Mouse (Mus musculus) liver, adult 2 months (tissue): ENCODE data around the gene Trpm8. TPM values are rescaled to one million over a fixed set of nuclear protein-coding genes. Genes with fewer than 3 reads are reported as not detected.
A peak's percentile ranks its signal among the peaks of the same experiment; 100 is the strongest.

ENCODE experiments used
- DNase-seq: peaks from one replicate; pipeline ENCODE4 v3.0.0-alpha.2; 2011; ENCODE audit warnings: low read depth, low spot score; ENCODE audit errors: extremely low read depth
- H3K27ac ChIP-seq: fragments of 200-500 bp; replicated peaks from 2 replicates; pipeline ENCODE4 v1.5.1; 2012; ENCODE audit warnings: low read depth, mild to moderate bottlenecking, control low read depth, inconsistent platforms, low read length; ENCODE audit not compliant: insufficient read depth
- H3K27me3 ChIP-seq: fragments of 200-500 bp; 2 replicates; pipeline ENCODE4 v1.6.1; 2012; ENCODE audit warnings: mild to moderate bottlenecking, moderate library complexity, low read length, inconsistent platforms; ENCODE audit not compliant: control insufficient read depth, insufficient read depth
- H3K36me3 ChIP-seq: fragments of 200-500 bp; 2 replicates; pipeline ENCODE4 v1.6.1; 2012; ENCODE audit warnings: low read length, inconsistent platforms; ENCODE audit not compliant: control insufficient read depth, insufficient read depth
- H3K4me1 ChIP-seq: fragments of 200-500 bp; 2 replicates; pipeline ENCODE4 v1.6.1; 2011; ENCODE audit warnings: low read length; ENCODE audit not compliant: control insufficient read depth, insufficient read depth
- H3K4me3 ChIP-seq: fragments of 200-500 bp; 2 replicates; pipeline ENCODE4 v1.5.1; 2011; ENCODE audit warnings: low read depth, mild to moderate bottlenecking, control low read depth, low read length, moderate library complexity; ENCODE audit not compliant: insufficient read depth
- H3K79me2 ChIP-seq: fragments of 200-500 bp; 2 replicates; pipeline ENCODE4 v1.6.1; 2012; ENCODE audit warnings: inconsistent platforms, mild to moderate bottlenecking, low read length, moderate library complexity; ENCODE audit not compliant: control insufficient read depth, insufficient read depth
- H3K9ac ChIP-seq: fragments of 200-500 bp; 2 replicates; pipeline ENCODE4 v1.6.1; 2012; ENCODE audit warnings: low read depth, mild to moderate bottlenecking, control low read depth, inconsistent platforms, low read length
- CTCF ChIP-seq: fragments of 200-500 bp; IDR thresholded peaks from 2 replicates; pipeline ENCODE4 v1.5.1; 2011; ENCODE audit warnings: low read depth, low read length, control low read depth
- POLR2A ChIP-seq: fragments of 200-500 bp; IDR thresholded peaks from 2 replicates; pipeline ENCODE4 v1.6.1; 2011; ENCODE audit warnings: low read length, control low read depth; ENCODE audit not compliant: insufficient read depth; ENCODE audit errors: extremely low read depth
- WGBS: fragments of 180-500 bp; shearing (Covaris S2); methylation state at CpG from one replicate; pipeline ENCODE4 v1.1.7; 2018; 5-methylcytosine and 5-hydroxymethylcytosine counted together
- polyA plus RNA-seq: library from polyadenylated mRNA; depleted of rRNA; stranded (reverse); fragments of >200 nt; gene quantifications from 2 replicates; pipeline ENCODE4 v1.2.3, GENCODE M21; 2012
- total RNA-seq: library from RNA; depleted of rRNA; stranded (reverse); fragments of >200 nt; gene quantifications from 2 replicates; pipeline ENCODE4 v1.2.3, GENCODE M21; 2014

The Trpm8 gene
- total and polyA plus RNA-seq, 2 experiments, result under 0.01 to 0.01 TPM

GRCm38 (mm10) chr1:88318531-88319060, 41.1 kb downstream of the Trpm8 start:
- TF ChIP-seq CTCF, result peak; percentile 42
- no peak for TF ChIP-seq POLR2A
- no peak overlapping the region for H3K9ac ChIP-seq
- no peak overlapping the region for H3K27ac ChIP-seq
- H3K27me3 ChIP-seq, result no peaks in the 10 kb centered on the region
- WGBS, result 73% methylated on average over 6 of the region's 6 CpGs
- no peaks in the 10 kb centered on the region for H3K36me3 ChIP-seq
- H3K4me1 ChIP-seq, result no peaks in the 10 kb centered on the region
- no peaks in the 10 kb centered on the region for H3K79me2 ChIP-seq
- DNase-seq, result peak; percentile 35
- no peak overlapping the region for H3K4me3 ChIP-seq

GRCm38 (mm10) chr1:88320821-88321395, 43.4 kb downstream of the Trpm8 start:
- Histone ChIP-seq H3K36me3 (no peaks in the 10 kb centered on the region), H3K27me3 (no peaks in the 10 kb centered on the region), H3K4me1 (no peaks in the 10 kb centered on the region), H3K9ac (no peak overlapping the region), H3K4me3 (no peak overlapping the region), H3K79me2 (no peaks in the 10 kb centered on the region), H3K27ac (no peak overlapping the region)
- no peak for DNase-seq
- WGBS, result 68% methylated on average over 7 of the region's 7 CpGs
- TF ChIP-seq POLR2A (no peak), CTCF (no peak)

GRCm38 (mm10) chr1:88322146-88322545, 44.7 kb downstream of the Trpm8 start:
- Histone ChIP-seq H3K4me1 (no peaks in the 10 kb centered on the region), H3K9ac (no peak overlapping the region), H3K79me2 (no peaks in the 10 kb centered on the region), H3K36me3 (no peaks in the 10 kb centered on the region), H3K4me3 (no peak overlapping the region), H3K27me3 (no peaks in the 10 kb centered on the region), H3K27ac (no peak overlapping the region)
- no peak for DNase-seq
- TF ChIP-seq POLR2A (no peak), CTCF (no peak)

- no peak for DNase-seq
- Histone ChIP-seq H3K79me2 (no peaks in the 10 kb centered on the region), H3K27ac (no peak overlapping the region), H3K36me3 (no peaks in the 10 kb centered on the region), H3K27me3 (no peaks in the 10 kb centered on the region), H3K4me1 (no peaks in the 10 kb centered on the region), H3K9ac (no peak overlapping the region), H3K4me3 (no peak overlapping the region)
- no peak for TF ChIP-seq CTCF
- no peak for TF ChIP-seq POLR2A
- 77% methylated on average over 3 of the region's 3 CpGs for WGBS
Observed at GRCm38 (mm10) chr1:88323101-88323500, 45.6 kb downstream of the Trpm8 start.

GRCm38 (mm10) chr1:88339481-88339880, 62.0 kb downstream of the Trpm8 start:
- no peaks in the 10 kb centered on the region for H3K36me3 ChIP-seq
- H3K4me3 ChIP-seq, result no peak overlapping the region
- H3K79me2 ChIP-seq, result no peaks in the 10 kb centered on the region
- no peaks in the 10 kb centered on the region for H3K27me3 ChIP-seq
- 84% methylated on average over 9 of the region's 9 CpGs for WGBS
- H3K4me1 ChIP-seq, result no peaks in the 10 kb centered on the region
- DNase-seq, result no peak
- H3K9ac ChIP-seq, result no peak overlapping the region
- TF ChIP-seq CTCF, result no peak
- TF ChIP-seq POLR2A, result no peak
- H3K27ac ChIP-seq, result no peak overlapping the region

- 81% methylated on average over 3 of the region's 3 CpGs for WGBS
- no peak overlapping the region for H3K4me3 ChIP-seq
- TF ChIP-seq CTCF (no peak), POLR2A (no peak)
Observed at GRCm38 (mm10) chr1:88342615-88343014, 65.2 kb downstream of the Trpm8 start.

More at GRCm38 (mm10) chr1:88342615-88343014, 65.2 kb downstream of the Trpm8 start:
- Histone ChIP-seq H3K27me3 (no peaks in the 10 kb centered on the region), H3K36me3 (no peaks in the 10 kb centered on the region), H3K27ac (no peak overlapping the region), H3K79me2 (no peaks in the 10 kb centered on the region), H3K9ac (no peak overlapping the region), H3K4me1 (no peaks in the 10 kb centered on the region)
- DNase-seq, result no peak
